Mouse (Mus musculus) forebrain, embryonic 11.5 days (tissue): ENCODE measurements at regions not wholly inside any gene's neighbourhood (a gene's known extent, or its start where the extent isn't known, plus 50 kb on each side); places are given as distances from the start of the nearest gene placed in this dataset.

Experiments
- ATAC-seq: fragments of 200-750 bp; cut with Nextera tagmentation; replicated peaks from 2 replicates; pipeline ENCODE4 v1.8.0; 2017; ENCODE audit warnings: moderate TSS enrichment; ENCODE audit not compliant: low FRiP score
- DNase-seq: peaks from one replicate; pipeline ENCODE4 v3.0.0-alpha.2; 2017; ENCODE audit warnings: low spot score
- H3K27ac ChIP-seq: fragments of 300-500 bp; sonication (generic); 2 replicates; pipeline ENCODE4 v1.5.1; 2014; ENCODE audit warnings: low read depth, low read length
- H3K27me3 ChIP-seq: fragments of 300-500 bp; sonication (generic); 2 replicates; pipeline ENCODE4 v1.6.1; 2014; ENCODE audit warnings: mild to moderate bottlenecking, low read length, mixed read lengths; ENCODE audit not compliant: control insufficient read depth, insufficient read depth
- H3K36me3 ChIP-seq: fragments of 300-500 bp; sonication (generic); 2 replicates; pipeline ENCODE4 v1.6.1; 2014; ENCODE audit warnings: mild to moderate bottlenecking, low read length, moderate library complexity, mixed read lengths; ENCODE audit not compliant: control insufficient read depth, insufficient read depth
- H3K4me1 ChIP-seq: fragments of 300-500 bp; sonication (generic); replicated peaks from 2 replicates; pipeline ENCODE4 v1.6.1; 2014; ENCODE audit warnings: low read length, mixed read lengths; ENCODE audit not compliant: control insufficient read depth, insufficient read depth
- H3K4me2 ChIP-seq: fragments of 300-500 bp; sonication (generic); 2 replicates; pipeline ENCODE4 v1.6.1; 2014; ENCODE audit warnings: low read depth, mild to moderate bottlenecking, low read length, moderate library complexity, mixed read lengths; ENCODE audit not compliant: severe bottlenecking
- H3K4me3 ChIP-seq: fragments of 300-500 bp; sonication (generic); 2 replicates; pipeline ENCODE4 v1.5.1; 2014; ENCODE audit warnings: low read depth, low read length
- H3K9ac ChIP-seq: fragments of 300-500 bp; sonication (generic); 2 replicates; pipeline ENCODE4 v1.6.1; 2014; ENCODE audit warnings: low read length
- H3K9me3 ChIP-seq: fragments of 300-500 bp; sonication (generic); 2 replicates; pipeline ENCODE4 v1.6.1; 2016; ENCODE audit warnings: low read length, mixed read lengths; ENCODE audit not compliant: control insufficient read depth
- WGBS: fragments of 180-500 bp; shearing (Covaris S2); extraction: QIAGEN DNeasy Blood & Tissue Kit; methylation state at CpG from one replicate; pipeline ENCODE4 v1.1.7; 2014; 5-methylcytosine and 5-hydroxymethylcytosine counted together

DNA sequence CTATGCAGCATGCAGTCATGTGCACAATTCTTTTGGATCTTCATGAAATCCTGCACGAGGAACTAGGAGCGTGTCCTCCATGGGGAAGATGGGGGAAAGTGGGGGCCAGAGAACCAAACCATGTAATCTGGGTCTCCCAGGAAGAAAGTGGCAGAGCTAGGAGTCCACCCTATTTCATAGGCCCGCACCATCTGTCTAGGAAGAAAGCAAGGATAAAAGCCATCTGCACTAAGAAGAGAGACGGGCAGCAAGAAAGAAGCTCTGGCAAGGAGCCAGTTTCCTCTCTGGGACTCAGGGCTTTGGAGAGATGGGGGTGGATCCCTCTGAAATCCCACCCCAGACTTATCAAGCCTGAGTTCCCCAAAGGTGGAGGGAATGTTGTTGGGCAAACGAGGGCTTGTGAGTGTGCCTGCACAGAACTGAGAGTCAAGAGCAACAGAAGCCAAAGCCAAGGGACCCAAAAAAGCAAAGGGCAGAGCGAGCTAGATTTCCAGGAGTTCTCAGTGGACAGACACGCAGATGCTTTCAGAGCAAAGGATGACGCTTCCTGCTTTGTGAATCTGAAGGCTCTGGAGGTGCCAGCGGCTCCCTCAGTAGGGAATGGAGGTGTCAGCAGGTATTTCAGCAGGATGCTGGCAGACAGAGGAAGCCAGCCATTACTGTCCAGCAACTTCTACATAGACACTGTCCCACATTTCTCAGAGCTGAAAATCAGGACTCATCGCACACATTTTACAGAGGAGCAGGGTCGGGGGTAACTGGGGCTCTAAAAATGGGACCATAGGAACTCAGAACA lies 110.8 kb downstream of the Pja1 start:
- H3K27me3 ChIP-seq, result peaks cover 29% of the 10 kb centered on the region
- ATAC-seq (no peak), DNase-seq (no peak)

GRCm38 (mm10) chrX:99358784-99359183 lies 112.3 kb downstream of the Pja1 start:
- ATAC-seq, result 0 out of 2 replicates have a peak, but pooled peaks have one; percentile 7
- peaks cover 4% of the 10 kb centered on the region; the same call in 1 of the 2 replicates for H3K4me1 ChIP-seq
- no peaks in the 10 kb centered on the region for H3K9me3 ChIP-seq
- no peaks in the 10 kb centered on the region for H3K36me3 ChIP-seq
- H3K9ac ChIP-seq, result no peak overlapping the region
- DNase-seq, result no peak
- H3K27me3 ChIP-seq, result peaks cover 28% of the 10 kb centered on the region
- WGBS, result 47% methylated on average over 1 of the region's 1 CpGs
- H3K4me2 ChIP-seq, result no peak overlapping the region
- H3K4me3 ChIP-seq, result no peak overlapping the region
- no peak overlapping the region for H3K27ac ChIP-seq

More for the DNA sequence above, 110.8 kb downstream of the Pja1 start:
- WGBS, result 78% methylated on average over 11 of the region's 11 CpGs
- Histone ChIP-seq H3K9ac (no peak overlapping the region), H3K9me3 (no peaks in the 10 kb centered on the region), H3K4me1 (peaks cover 4% of the 10 kb centered on the region; the same call in 1 of the 2 replicates), H3K27ac (no peak overlapping the region), H3K4me2 (no peak overlapping the region), H3K4me3 (no peak overlapping the region), H3K36me3 (no peaks in the 10 kb centered on the region)

DNA sequence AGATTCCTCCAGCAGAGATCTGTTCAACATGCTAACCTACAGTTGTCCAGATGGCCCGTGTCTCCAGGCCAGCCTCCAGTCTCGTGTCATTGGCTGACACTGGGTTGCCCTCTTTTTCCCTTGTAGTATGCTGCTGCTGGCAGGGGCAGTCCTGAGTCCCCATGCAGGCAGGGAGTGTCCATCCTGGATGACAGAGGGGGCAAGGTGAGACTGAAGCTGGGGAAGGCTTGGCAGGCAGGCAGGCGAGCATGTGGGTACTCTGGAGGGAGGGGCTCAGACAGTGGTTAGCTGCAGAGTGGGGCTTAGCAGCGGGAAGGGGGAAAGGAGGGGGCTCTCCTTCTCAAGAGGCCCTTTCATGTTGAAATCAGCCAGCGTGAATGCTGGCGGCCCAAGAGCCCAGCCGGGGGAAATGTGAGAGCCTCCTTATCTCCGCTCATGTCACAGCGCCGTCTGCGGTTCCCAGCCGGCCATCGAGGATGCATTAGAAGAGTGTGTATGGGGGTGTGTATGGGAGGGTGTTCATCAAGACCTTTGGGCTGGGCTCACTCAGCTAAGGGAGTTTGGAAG lies 112.9 kb downstream of the Pja1 start:
- H3K4me1 ChIP-seq, result peaks cover 4% of the 10 kb centered on the region; the same call in 1 of the 2 replicates
- no peak overlapping the region for H3K9ac ChIP-seq
- no peak overlapping the region for H3K4me3 ChIP-seq
- no peaks in the 10 kb centered on the region for H3K36me3 ChIP-seq
- ATAC-seq (peak; percentile 75), DNase-seq (no peak)
- H3K27me3 ChIP-seq, result peaks cover 27% of the 10 kb centered on the region
- H3K27ac ChIP-seq, result no peak overlapping the region
- WGBS, result 26% methylated on average over 13 of the region's 13 CpGs
- no peaks in the 10 kb centered on the region for H3K9me3 ChIP-seq
- no peak overlapping the region for H3K4me2 ChIP-seq

DNA sequence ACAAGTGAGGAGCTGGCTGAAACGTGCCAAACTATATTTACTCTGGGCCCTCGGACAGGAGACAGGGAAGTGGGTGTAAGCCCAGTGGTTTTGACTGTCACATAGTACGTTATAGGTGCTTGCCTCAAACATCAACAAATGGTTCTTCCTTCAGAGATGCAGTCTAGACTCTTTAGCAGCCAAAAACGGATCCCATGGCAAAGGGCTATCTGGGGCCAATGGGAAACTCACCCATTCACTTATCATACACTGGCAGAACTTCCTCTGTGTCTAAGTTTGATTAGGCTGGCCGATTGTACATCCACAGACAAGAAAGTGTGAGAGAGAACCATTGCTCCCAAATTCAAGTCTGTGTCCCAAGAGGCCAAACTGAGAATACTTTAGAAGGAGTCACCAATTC lies 115.9 kb downstream of the Pja1 start:
- no peak overlapping the region for H3K27ac ChIP-seq
- no peak overlapping the region for H3K4me3 ChIP-seq
- no peak for ATAC-seq
- no peak for DNase-seq
- H3K36me3 ChIP-seq, result no peaks in the 10 kb centered on the region
- peaks cover 4% of the 10 kb centered on the region; the same call in 1 of the 2 replicates for H3K4me1 ChIP-seq
- H3K27me3 ChIP-seq, result peaks cover 29% of the 10 kb centered on the region
- WGBS, result 79% methylated on average over 5 of the region's 5 CpGs
- no peak overlapping the region for H3K9ac ChIP-seq
- no peaks in the 10 kb centered on the region for H3K9me3 ChIP-seq
- no peak overlapping the region for H3K4me2 ChIP-seq

DNA sequence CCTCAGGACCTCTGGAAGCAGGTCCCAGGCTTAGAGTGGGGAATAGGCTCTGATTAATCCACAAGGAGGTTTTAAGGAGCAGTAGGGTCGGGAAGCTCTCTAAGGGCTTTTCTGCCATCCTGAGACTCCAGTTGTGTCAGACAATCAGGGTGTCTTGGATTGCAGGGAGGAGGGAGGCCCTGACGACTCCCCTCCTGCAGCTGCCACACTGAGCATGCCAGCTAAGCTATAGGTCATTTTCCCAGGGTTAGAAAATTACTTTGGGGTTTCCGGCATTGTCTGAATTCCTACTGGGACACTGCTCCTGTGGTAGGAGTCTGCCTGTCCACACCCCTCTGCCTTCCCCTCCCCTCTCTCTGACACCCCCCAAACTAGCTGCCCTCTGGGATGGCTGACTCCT lies 120.8 kb downstream of the Pja1 start:
- Histone ChIP-seq H3K9me3 (no peaks in the 10 kb centered on the region), H3K4me2 (no peak overlapping the region), H3K4me3 (no peak overlapping the region), H3K9ac (no peak overlapping the region), H3K4me1 (no peaks in the 10 kb centered on the region), H3K36me3 (no peaks in the 10 kb centered on the region), H3K27ac (no peak overlapping the region), H3K27me3 (peaks cover 24% of the 10 kb centered on the region)
- no peak for ATAC-seq
- no peak for DNase-seq
- WGBS, result 55% methylated on average over 3 of the region's 3 CpGs

- Histone ChIP-seq H3K9ac (no peak overlapping the region), H3K9me3 (no peaks in the 10 kb centered on the region), H3K4me2 (no peak overlapping the region), H3K36me3 (no peaks in the 10 kb centered on the region), H3K4me1 (peaks cover 5% of the 10 kb centered on the region; the same call in 1 of the 2 replicates), H3K27ac (no peak overlapping the region), H3K4me3 (no peak overlapping the region), H3K27me3 (peaks cover 16% of the 10 kb centered on the region)
- ATAC-seq (no peak), DNase-seq (peak; percentile 30)
- WGBS, result 85% methylated on average over 6 of the region's 6 CpGs
Measured at GRCm38 (mm10) chrX:99340223-99340622, 130.8 kb downstream of the Pja1 start.

GRCm38 (mm10) chrX:99339081-99339876 lies 131.8 kb downstream of the Pja1 start:
- H3K4me1 ChIP-seq, result peaks cover 5% of the 10 kb centered on the region; the same call in 1 of the 2 replicates
- no peak overlapping the region for H3K4me3 ChIP-seq
- peaks cover 20% of the 10 kb centered on the region for H3K27me3 ChIP-seq
- DNase-seq (peak; percentile 45), ATAC-seq (peak; percentile 64)
- no peaks in the 10 kb centered on the region for H3K9me3 ChIP-seq
- WGBS, result 14% methylated on average over 7 of the region's 9 CpGs
- H3K9ac ChIP-seq, result no peak overlapping the region
- H3K4me2 ChIP-seq, result no peak overlapping the region
- no peaks in the 10 kb centered on the region for H3K36me3 ChIP-seq
- no peak overlapping the region for H3K27ac ChIP-seq

DNA sequence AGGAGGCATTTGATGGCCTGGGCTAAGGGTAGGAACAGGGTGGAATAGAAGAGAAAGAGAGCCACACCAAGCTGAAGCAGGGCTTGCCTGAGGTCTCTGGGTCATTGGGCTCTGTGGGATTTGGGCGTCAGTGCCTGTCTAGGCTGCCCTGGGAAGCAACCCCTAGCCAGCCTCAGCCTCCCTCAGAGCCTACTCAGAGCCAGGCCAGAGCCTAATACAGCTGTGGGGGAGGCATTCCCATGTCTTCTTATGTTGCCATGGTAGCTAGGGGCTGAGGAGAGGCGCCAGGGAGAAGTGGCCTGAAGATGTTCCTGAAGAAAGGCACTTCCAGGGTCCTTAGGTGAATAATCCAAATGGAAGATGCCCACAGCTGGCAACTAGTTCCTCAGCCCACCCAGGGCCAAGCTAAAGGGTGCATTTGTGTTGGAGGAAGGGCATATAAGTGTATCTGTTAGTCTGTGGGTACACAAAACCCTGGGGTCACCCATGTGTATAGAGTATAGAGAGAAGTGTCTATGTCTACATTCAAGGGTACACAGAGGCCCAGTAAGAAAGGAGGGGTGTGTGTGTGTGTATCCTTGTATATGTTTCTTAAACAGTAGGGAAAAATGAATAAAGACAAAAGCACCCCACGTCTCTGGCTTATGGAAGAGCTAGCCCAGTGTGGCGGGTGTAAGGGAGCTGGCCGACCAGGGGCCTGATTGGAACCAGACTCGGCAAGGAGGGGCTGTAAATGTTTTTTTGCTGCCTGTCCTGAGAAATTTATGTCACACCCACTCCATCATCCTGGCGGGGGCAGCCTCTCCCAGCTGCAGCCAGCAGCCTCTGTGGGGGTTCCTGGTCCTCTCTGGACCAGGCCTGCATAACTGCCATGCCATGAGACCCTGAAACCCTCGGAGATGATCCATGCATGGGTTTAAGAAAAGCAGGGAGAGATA lies 134.2 kb downstream of the Pja1 start:
- no peak for ATAC-seq
- peaks cover 22% of the 10 kb centered on the region for H3K27me3 ChIP-seq

More for the DNA sequence above, 134.2 kb downstream of the Pja1 start:
- no peak for DNase-seq
- Histone ChIP-seq H3K4me1 (peaks cover 5% of the 10 kb centered on the region; the same call in 1 of the 2 replicates), H3K9me3 (no peaks in the 10 kb centered on the region), H3K36me3 (no peaks in the 10 kb centered on the region), H3K27ac (no peak overlapping the region), H3K4me3 (no peak overlapping the region), H3K4me2 (no peak overlapping the region), H3K9ac (no peak overlapping the region)
- WGBS, result 66% methylated on average over 8 of the region's 8 CpGs
